Mouse (Mus musculus) adrenal gland, postnatal 10 days (tissue): ENCODE results near the gene Phf1. TPM values are rescaled to one million over a fixed set of nuclear protein-coding genes. Genes with fewer than 3 reads are reported as not detected.

Experiments used
- DNase-seq: peaks from one replicate; pipeline ENCODE4 v3.0.0; 2021; ENCODE audit warnings: mixed read lengths
- microRNA-seq: library from miRNA; unstranded; fragments of <30 nt; microRNA quantifications from one replicate; pipeline ENCODE4 v1.2.0, GENCODE M21; 2021
- total RNA-seq, 2 experiments: library from RNA; stranded (reverse); gene quantifications; 2 replicates each; pipeline ENCODE4 v1.2.3; 2021

Gene Phf1
- total RNA-seq, 2 experiments from 2014 or later, result 20.6 to 23.3 TPM

DNA sequence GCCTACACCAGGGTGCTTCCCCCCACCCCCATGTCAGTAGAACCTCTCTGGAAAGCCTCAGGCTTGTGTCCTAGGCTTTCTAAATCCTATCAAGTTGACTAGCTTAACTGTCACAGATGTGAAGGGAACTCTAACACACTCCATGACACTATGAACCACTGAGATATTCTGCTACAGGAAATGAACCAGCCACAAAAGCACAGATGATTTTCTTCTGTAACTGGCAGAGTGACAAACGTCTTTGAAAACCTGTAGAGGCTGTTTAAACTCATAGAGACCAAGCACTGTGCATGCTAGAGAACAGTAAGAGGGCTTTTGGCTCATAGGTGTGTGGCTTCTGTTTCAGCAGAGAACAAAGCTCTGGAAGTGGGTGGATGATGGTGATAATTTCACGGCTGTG is 48.2 kb downstream of the Phf1 start:
- no peak for DNase-seq

DNA sequence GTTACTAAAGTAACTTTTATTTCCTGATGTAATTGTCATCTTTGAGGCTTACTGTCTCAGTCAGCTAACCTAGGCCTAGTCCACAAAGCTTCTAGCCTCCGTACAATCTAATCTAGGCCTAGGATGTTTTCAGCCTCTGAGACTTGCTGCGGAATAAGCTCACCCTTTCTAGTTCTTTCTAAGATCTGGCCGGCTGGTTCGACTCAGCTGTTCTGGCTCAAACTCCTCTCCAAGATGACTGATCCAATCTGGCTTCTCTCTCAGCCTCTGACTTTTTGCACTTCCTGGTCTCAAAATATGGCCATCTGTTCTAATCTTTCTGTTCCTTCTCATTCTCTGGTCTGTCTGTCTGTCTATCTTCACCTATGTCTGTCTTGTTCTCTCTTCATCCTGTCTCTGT is 50.5 kb downstream of the Phf1 start:
- no peak for DNase-seq

DNA sequence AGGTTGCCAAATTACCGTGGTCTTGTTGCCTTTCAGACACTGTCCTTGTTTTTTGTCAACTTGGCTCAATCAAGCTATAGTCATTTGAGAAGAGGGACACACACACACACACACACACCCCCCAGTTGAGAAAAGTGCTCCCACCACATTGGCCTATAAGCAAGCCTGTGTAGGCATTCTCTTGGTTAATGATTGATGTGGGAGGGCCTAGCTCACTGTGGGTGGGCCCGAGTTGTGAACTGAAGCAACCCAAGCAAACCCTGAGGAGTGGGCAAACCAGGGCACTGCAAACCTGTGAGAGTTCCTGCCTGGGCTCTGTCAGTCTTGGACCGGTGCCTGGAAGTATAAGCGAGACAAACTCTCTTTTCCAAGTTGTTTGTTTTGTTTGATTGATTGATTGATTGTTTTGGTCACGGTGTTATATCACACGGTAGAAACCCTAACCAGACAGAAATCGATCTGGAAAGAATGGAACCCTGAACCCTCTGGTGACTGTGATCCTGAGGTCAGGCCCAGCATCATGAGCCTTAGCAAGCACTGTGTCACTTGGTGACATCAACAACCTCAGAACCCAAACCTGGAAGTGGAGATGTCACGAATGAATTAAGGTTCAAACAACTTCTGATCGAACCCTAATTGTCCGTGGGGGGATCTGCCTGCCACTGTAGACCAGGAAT is 52.8 kb downstream of the Phf1 start:
- no peak for DNase-seq

Small RNAs within 50 kb of the gene (microRNA-seq; reads per million reads assigned to microRNA genes)
- gene Gm27775 (not detected), gene Mir3083 (1.4 reads per million), gene Mir6968 (4.2 reads per million)

Other genes with a start within 250 kb of the Phf1 start
- gene Crebrf, start 217.4 kb upstream of the Phf1 start, total RNA-seq, result 10 to 100 TPM; 48.8 to 55.6 TPM
- gene Bnip1, start 152.0 kb upstream of the Phf1 start, total RNA-seq, result 10 to 100 TPM; 26.8 to 34.3 TPM
- gene Nkx2-5, start 88.0 kb upstream of the Phf1 start, total RNA-seq, result not detected
- gene Kifc5b, start 16.0 kb upstream of the Phf1 start, total RNA-seq, result 1 to 10 TPM; 4.5 to 6.2 TPM
- gene Cuta, start 6.5 kb downstream of the Phf1 start, total RNA-seq, result 100 to 1,000 TPM; 119 to 134 TPM
- gene Syngap1, start 8.2 kb downstream of the Phf1 start, total RNA-seq, result 10 to 100 TPM; 15.7 to 21.6 TPM
- 1 to 10 TPM; 5.2 to 7.4 TPM for gene Zbtb9, start 40.1 kb downstream of the Phf1 start, total RNA-seq
- gene Bak1, start 96.0 kb downstream of the Phf1 start, total RNA-seq, result 10 to 100 TPM; 35.4 to 42.4 TPM
- gene Itpr3, start 124.3 kb downstream of the Phf1 start, total RNA-seq, result 1 to 10 TPM; 8.7 to 9.7 TPM
- 100 to 1,000 TPM; 152 to 180 TPM for gene Uqcc2, start 200.9 kb downstream of the Phf1 start, total RNA-seq
- gene Ip6k3, start 234.7 kb downstream of the Phf1 start, total RNA-seq, result 1 to 10 TPM; 2.3 to 6.1 TPM